Mouse (Mus musculus): ENCODE measurements around the gene Mapk14. TPM values are rescaled to one million over a fixed set of nuclear protein-coding genes. Genes with fewer than 3 reads are reported as not detected.

Gene Mapk14
- polyA plus RNA-seq, 1 experiment from 2014 or later = 23.2 TPM

Other genes with a start within 250 kb of the Mapk14 start
- 36.3 and 40.5 TPM in 2 replicates for gene Fkbp5, start 173.8 kb upstream of the Mapk14 start, polyA plus RNA-seq (2015; fragmentation: Nextera tagmentation; extraction: Ambion mirVana)
- not detected in 2 replicates for gene Armc12, start 160.5 kb upstream of the Mapk14 start, polyA plus RNA-seq (2015; fragmentation: Nextera tagmentation; extraction: Ambion mirVana)
- gene Clpsl2, start 141.9 kb upstream of the Mapk14 start, polyA plus RNA-seq (2015; fragmentation: Nextera tagmentation; extraction: Ambion mirVana) = not detected in 2 replicates
- gene Clps, start 130.6 kb upstream of the Mapk14 start, polyA plus RNA-seq (2015; fragmentation: Nextera tagmentation; extraction: Ambion mirVana) = not detected in 2 replicates
- gene Lhfpl5, start 115.7 kb upstream of the Mapk14 start, polyA plus RNA-seq (2015; fragmentation: Nextera tagmentation; extraction: Ambion mirVana) = 13.1 and 16.6 TPM in 2 replicates
- gene Srpk1, start 68.6 kb upstream of the Mapk14 start, polyA plus RNA-seq (2015; fragmentation: Nextera tagmentation; extraction: Ambion mirVana) = 84.9 and 91.4 TPM in 2 replicates
- gene Slc26a8, start 1.1 kb upstream of the Mapk14 start, polyA plus RNA-seq (2015; fragmentation: Nextera tagmentation; extraction: Ambion mirVana) = 1.6 and 2.1 TPM in 2 replicates
- 2.3 and 3.2 TPM in 2 replicates for gene AC170998.1, start 34.8 kb downstream of the Mapk14 start, polyA plus RNA-seq (2015; fragmentation: Nextera tagmentation; extraction: Ambion mirVana)
- gene Mapk13, start 78.0 kb downstream of the Mapk14 start, polyA plus RNA-seq (2015; fragmentation: Nextera tagmentation; extraction: Ambion mirVana) = 0.82 and 0.85 TPM in 2 replicates
- gene Brpf3, start 109.8 kb downstream of the Mapk14 start, polyA plus RNA-seq (2015; fragmentation: Nextera tagmentation; extraction: Ambion mirVana) = 5.3 and 8.5 TPM in 2 replicates
- gene Pnpla1, start 167.1 kb downstream of the Mapk14 start, polyA plus RNA-seq (2015; fragmentation: Nextera tagmentation; extraction: Ambion mirVana) = 0.06 TPM in 1 of 2 replicates, not detected in the other
- 3.0 and 4.0 TPM in 2 replicates for gene 4930539E08Rik, start 224.0 kb downstream of the Mapk14 start, polyA plus RNA-seq (2015; fragmentation: Nextera tagmentation; extraction: Ambion mirVana)

Measured in midbrain, embryonic 16.5 days (tissue).